Mouse (Mus musculus) neural tube, embryonic 11.5 days (tissue): Measurements from ENCODE around the gene Gm10447. TPM values are rescaled to one million over a fixed set of nuclear protein-coding genes. Genes with fewer than 3 reads are reported as not detected.

Experiments
- ATAC-seq: fragments of 200-750 bp; cut with Nextera tagmentation; 2 replicates; pipeline ENCODE4 v1.8.0; 2017; ENCODE audit warnings: moderate number of reproducible peaks, mild to moderate bottlenecking, moderate TSS enrichment, moderate library complexity; ENCODE audit not compliant: insufficient read depth, low FRiP score, low TSS enrichment
- DNase-seq: peaks from one replicate; pipeline ENCODE4 v3.0.0-alpha.2; 2015; ENCODE audit warnings: low spot score
- H3K27ac ChIP-seq: fragments of 300-500 bp; sonication (generic); 2 replicates; pipeline ENCODE4 v1.5.1; 2014; ENCODE audit warnings: low read depth, mild to moderate bottlenecking, low read length
- H3K27me3 ChIP-seq: fragments of 300-500 bp; sonication (generic); 2 replicates; pipeline ENCODE4 v1.6.1; 2014; ENCODE audit warnings: mild to moderate bottlenecking, low read length, mixed read lengths; ENCODE audit not compliant: control insufficient read depth, insufficient read depth
- H3K36me3 ChIP-seq: fragments of 300-500 bp; sonication (generic); 2 replicates; pipeline ENCODE4 v1.6.1; 2014; ENCODE audit warnings: mild to moderate bottlenecking, low read length, moderate library complexity, mixed read lengths; ENCODE audit not compliant: control insufficient read depth, insufficient read depth
- H3K4me1 ChIP-seq: fragments of 300-500 bp; sonication (generic); 2 replicates; pipeline ENCODE4 v1.6.1; 2014; ENCODE audit warnings: low read length, mixed read lengths; ENCODE audit not compliant: control insufficient read depth, insufficient read depth
- H3K4me2 ChIP-seq: fragments of 300-500 bp; sonication (generic); 2 replicates; pipeline ENCODE4 v1.6.1; 2014; ENCODE audit warnings: low read depth, mild to moderate bottlenecking, moderate library complexity
- H3K4me3 ChIP-seq: fragments of 300-500 bp; sonication (generic); 2 replicates; pipeline ENCODE4 v1.5.1; 2014; ENCODE audit warnings: low read depth, low read length
- H3K9ac ChIP-seq: fragments of 300-500 bp; sonication (generic); 2 replicates; pipeline ENCODE4 v1.6.1; 2014; ENCODE audit warnings: mild to moderate bottlenecking, low read length
- H3K9me3 ChIP-seq: fragments of 300-500 bp; sonication (generic); 2 replicates; pipeline ENCODE4 v1.6.1; 2016; ENCODE audit warnings: low read length; ENCODE audit not compliant: control insufficient read depth
- WGBS: fragments of 180-500 bp; shearing (Covaris S2); extraction: QIAGEN DNeasy Blood & Tissue Kit; methylation state at CpG from one replicate; pipeline ENCODE4 v1.1.7; 2014; 5-methylcytosine and 5-hydroxymethylcytosine counted together
- polyA plus RNA-seq: library from polyadenylated mRNA; unstranded; fragments of >200 nt; fragmentation: Nextera tagmentation; extraction: Ambion mirVana; gene quantifications from 2 replicates; pipeline ENCODE4 v1.2.1, GENCODE M21; 2014

The Gm10447 gene
- polyA plus RNA-seq, 1 experiment from 2014 or later: not detected

DNA sequence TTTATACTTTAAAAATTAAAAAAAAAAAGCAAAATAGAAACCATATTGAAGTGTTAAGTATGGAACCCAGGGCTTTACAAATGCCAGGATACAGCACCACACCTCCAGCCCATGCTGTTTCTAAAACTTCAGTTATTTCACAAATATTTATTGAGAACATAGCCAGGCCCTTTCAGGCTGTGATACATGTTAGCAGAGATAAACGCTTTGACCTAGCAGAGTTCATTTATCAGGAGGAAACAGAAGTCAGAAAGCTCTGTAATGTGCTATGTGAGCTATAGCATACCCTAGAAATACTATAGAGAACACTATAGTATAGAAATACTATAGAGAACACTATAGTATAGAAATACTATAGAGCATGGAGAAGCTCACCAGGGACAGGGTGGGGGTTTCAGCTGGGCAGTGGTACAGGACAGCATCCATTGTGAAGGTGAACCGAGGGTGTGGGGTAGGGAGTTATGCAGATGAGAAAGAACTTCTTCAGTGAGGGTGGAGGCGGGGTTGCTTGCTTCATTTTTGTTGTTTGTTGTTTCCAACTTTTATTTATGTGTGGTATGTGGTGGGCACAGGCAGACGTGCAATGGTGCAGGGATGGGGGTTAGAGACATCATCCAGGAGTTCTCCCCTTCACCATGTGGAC, 24.3 kb upstream of the Gm10447 start:
- Histone ChIP-seq H3K36me3 (no peaks in the 10 kb centered on the region), H3K9me3 (no peaks in the 10 kb centered on the region), H3K4me3 (no peak overlapping the region), H3K4me1 (peaks cover 4% of the 10 kb centered on the region), H3K9ac (no peak overlapping the region), H3K27me3 (peaks cover 47% of the 10 kb centered on the region), H3K27ac (no peak overlapping the region), H3K4me2 (no peak overlapping the region)
- 65% methylated on average over 4 of the region's 4 CpGs for WGBS
- no peak for DNase-seq
- ATAC-seq: no peak

DNA sequence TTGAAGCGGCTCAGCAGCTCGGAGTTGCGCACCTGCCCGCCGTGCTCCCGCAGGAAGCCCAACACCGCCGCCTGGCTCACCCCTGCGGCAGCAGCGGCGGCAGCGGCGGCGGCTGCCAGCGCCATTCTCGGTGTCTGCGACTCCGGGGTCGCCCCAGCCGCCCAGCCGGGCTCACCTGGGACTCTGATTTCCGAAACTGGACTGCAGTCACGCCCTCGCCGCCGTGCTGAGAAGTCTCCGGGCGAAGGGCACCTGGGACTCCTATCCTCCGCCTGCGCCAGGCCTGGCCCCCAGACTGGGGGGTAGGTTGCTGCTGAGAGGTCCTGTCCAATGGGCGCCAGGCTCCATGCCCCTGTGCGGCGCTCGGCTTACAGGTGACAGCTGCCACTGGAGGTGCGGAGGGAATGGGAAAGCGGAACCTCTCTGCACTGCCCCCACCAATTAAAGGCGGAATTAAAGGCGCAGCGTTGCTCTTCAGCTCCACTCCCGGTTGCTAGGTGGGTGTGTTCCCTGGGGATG, 22.9 kb upstream of the Gm10447 start, which contains the start of the genes Gm9945 and Sowaha:
Gene Gm9945, plus strand, starts transcription at position 384 of the 519 bp plus-strand sequence.
Gene Sowaha, minus strand, starts transcription at position 492 of the 519 bp plus-strand sequence.
- Histone ChIP-seq H3K27me3 (peaks cover 48% of the 10 kb centered on the region), H3K27ac (no peak within 1 kb of the TSS), H3K9ac (peak within 1 kb of the TSS; percentile 32; the same call in 1 of the 2 replicates), H3K9me3 (no peaks in the 10 kb centered on the region), H3K36me3 (no peaks in the 10 kb centered on the region), H3K4me2 (peak within 1 kb of the TSS; percentile 44), H3K4me1 (peaks cover 4% of the 10 kb centered on the region), H3K4me3 (peak within 1 kb of the TSS; percentile 35)
- ATAC-seq (no peak; the same call in 1 of the 2 replicates), DNase-seq (peak; percentile 41)
- WGBS: 3% methylated on average over 40 of the region's 40 CpGs

DNA sequence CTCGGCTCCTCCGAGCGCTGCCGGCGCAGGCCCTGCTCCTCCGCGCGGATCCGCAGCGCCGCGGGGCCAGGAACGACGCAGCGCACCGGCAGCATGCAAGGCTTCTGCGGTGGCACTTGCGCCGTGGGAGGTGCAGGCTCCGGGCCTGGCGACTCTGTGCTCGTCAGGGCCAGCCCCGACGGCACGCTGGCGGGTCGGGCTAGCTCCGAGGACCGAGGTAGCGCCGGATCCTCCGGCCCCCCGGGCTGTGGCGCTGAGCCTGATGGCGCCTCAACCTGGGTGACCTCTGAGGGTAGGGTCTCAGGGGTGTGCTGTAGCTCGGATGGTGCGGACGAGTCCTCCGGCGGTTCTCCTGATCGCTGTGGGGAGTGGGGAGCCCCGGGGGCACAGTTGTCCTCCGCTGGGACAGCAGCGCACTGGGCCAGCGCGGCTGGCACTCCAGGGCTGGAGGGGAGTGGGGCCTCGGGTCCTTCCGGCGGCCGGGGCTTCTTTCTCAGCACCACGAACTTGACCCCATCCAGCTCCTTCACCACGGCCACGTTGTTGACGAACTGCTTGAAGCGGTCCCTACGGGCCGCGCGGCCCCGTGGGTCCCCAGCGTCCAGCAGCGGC, 22.4 kb upstream of the Gm10447 start:
- 1% methylated on average over 62 of the region's 62 CpGs for WGBS
- Histone ChIP-seq H3K4me2 (peak overlapping the region; percentile 44), H3K4me3 (peak overlapping the region; percentile 35), H3K36me3 (no peaks in the 10 kb centered on the region), H3K9me3 (no peaks in the 10 kb centered on the region), H3K9ac (peak overlapping the region; percentile 32; the same call in 1 of the 2 replicates), H3K27me3 (peaks cover 48% of the 10 kb centered on the region), H3K27ac (no peak overlapping the region), H3K4me1 (peaks cover 4% of the 10 kb centered on the region)
- DNase-seq: peak; percentile 43
- no peak for ATAC-seq

DNA sequence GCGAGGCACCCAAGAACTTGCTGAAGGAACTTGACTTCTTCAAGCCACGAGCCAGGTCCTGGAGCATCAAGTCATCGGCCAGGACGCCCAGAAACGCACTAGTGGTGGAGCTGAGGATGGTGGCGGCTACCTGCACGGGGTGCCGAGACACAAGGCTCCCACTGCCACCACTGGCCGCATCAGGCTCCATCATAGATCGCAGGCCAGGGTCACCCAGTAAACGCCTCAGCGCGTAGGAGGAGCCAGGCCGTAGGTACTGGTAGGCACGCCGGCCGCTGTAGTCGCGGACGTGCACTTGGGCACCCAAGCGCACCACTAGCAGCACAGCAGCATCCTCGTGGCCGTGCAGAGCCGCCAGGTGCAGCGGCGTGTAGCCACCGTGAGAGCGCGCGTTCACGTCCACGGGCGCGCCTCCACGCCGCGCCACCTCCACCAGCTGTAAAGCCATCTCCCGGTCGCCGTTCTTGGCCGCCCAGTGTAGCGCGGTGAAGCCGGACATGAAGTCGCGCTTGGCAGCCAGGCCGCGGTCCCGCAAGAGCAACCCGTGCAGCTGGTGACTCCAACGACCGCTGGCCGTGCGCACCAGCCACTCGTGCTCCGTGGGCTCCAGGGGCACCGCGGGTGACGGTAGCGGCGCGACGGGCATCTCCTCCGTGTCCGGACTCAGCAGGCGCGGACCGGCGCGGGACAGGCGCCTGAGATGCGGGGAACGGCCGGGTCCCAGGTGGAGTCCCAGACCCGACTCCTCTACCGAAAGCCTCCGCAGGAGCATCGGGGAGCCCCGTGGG, 21.7 kb upstream of the Gm10447 start:
- Histone ChIP-seq H3K9ac (peak overlapping the region; percentile 32; the same call in 1 of the 2 replicates), H3K9me3 (no peaks in the 10 kb centered on the region), H3K4me1 (peaks cover 4% of the 10 kb centered on the region), H3K27me3 (peaks cover 51% of the 10 kb centered on the region), H3K4me2 (peak overlapping the region; percentile 44), H3K4me3 (peak overlapping the region; percentile 35), H3K36me3 (no peaks in the 10 kb centered on the region), H3K27ac (no peak overlapping the region)
- ATAC-seq: no peak
- DNase-seq: peak; percentile 43
- 5% methylated on average over 69 of the region's 79 CpGs for WGBS

DNA sequence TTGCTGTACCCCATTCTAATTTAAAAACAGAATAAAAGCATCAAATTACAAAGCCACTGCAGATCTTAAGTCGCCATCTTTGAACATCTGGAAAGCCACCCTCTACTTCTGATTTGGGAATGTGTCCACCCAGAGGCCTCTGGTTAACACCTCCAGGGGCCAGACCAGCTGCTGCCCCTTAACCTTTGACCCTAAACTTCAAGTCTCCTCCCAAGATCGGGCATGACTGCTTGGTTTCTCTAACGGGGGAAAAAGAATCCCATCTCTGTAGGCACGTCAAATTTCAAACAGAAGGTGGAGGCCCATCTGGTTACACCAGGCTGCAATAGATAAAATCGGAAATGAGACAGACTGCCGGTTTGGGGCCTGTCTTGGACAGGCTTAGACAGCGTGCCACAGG, 20.9 kb upstream of the Gm10447 start:
- H3K9me3 ChIP-seq: no peaks in the 10 kb centered on the region
- DNase-seq (no peak), ATAC-seq (no peak)
- H3K9ac ChIP-seq: no peak overlapping the region
- H3K36me3 ChIP-seq: no peaks in the 10 kb centered on the region
- H3K4me3 ChIP-seq: no peak overlapping the region
- no peak overlapping the region for H3K4me2 ChIP-seq
- peaks cover 51% of the 10 kb centered on the region for H3K27me3 ChIP-seq
- 36% methylated on average over 7 of the region's 7 CpGs for WGBS
- H3K27ac ChIP-seq: no peak overlapping the region
- peaks cover 4% of the 10 kb centered on the region for H3K4me1 ChIP-seq

DNA sequence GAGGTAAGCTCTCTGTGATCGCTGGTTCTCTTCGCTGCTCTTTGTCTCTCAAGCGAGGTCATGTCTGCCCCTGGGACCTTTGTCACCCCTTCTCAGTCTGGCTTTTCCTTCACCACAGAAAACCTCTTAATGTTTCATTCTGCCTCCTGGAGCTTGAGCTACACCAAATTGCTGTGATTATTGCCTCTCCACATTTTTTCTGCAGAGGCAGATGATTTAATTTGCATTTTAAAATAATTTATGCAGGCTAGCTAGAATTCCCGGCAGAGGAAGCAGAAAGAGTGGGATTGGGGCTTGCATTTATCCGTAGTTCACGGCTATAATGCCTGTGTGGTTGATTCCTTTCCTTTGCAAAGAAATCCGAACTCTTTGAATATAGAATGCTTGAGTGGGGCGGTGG, 18.7 kb upstream of the Gm10447 start:
- no peak for DNase-seq
- no peak overlapping the region for H3K4me3 ChIP-seq

DNA sequence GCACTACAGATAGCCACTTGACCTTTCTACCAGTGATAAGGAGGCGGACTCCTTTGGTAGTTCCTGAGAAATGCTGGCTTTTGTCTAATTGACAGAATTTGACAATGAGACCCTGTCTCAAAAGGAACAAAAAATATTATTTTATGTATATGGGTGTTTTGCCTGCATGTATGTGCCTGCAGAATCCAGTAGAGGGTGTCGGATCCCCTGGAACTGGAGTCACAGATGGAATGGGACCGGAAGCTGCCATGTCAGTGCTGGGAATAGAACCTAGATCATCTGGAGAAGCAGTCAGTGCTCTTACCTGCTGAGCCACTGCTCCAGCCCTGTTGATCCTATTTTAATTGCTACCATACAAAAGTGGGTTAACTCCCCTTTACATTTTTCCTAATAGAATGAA, 15.8 kb upstream of the Gm10447 start:
- no peak overlapping the region for H3K4me3 ChIP-seq
- no peaks in the 10 kb centered on the region for H3K9me3 ChIP-seq
- ATAC-seq (no peak), DNase-seq (no peak)
- H3K36me3 ChIP-seq: no peaks in the 10 kb centered on the region
- H3K27me3 ChIP-seq: peaks cover 19% of the 10 kb centered on the region
- H3K4me1 ChIP-seq: peaks cover 8% of the 10 kb centered on the region; the same call in 1 of the 2 replicates
- H3K4me2 ChIP-seq: no peak overlapping the region
- H3K27ac ChIP-seq: no peak overlapping the region
- WGBS: 79% methylated on average over 3 of the region's 3 CpGs
- H3K9ac ChIP-seq: no peak overlapping the region

More for the DNA sequence above, 18.7 kb upstream of the Gm10447 start:
- H3K4me1 ChIP-seq: peaks cover 4% of the 10 kb centered on the region
- no peaks in the 10 kb centered on the region for H3K36me3 ChIP-seq
- no peak for ATAC-seq
- peaks cover 48% of the 10 kb centered on the region for H3K27me3 ChIP-seq
- H3K4me2 ChIP-seq: no peak overlapping the region
- 33% methylated on average over 8 of the region's 8 CpGs for WGBS
- no peak overlapping the region for H3K27ac ChIP-seq
- no peaks in the 10 kb centered on the region for H3K9me3 ChIP-seq
- no peak overlapping the region for H3K9ac ChIP-seq

DNA sequence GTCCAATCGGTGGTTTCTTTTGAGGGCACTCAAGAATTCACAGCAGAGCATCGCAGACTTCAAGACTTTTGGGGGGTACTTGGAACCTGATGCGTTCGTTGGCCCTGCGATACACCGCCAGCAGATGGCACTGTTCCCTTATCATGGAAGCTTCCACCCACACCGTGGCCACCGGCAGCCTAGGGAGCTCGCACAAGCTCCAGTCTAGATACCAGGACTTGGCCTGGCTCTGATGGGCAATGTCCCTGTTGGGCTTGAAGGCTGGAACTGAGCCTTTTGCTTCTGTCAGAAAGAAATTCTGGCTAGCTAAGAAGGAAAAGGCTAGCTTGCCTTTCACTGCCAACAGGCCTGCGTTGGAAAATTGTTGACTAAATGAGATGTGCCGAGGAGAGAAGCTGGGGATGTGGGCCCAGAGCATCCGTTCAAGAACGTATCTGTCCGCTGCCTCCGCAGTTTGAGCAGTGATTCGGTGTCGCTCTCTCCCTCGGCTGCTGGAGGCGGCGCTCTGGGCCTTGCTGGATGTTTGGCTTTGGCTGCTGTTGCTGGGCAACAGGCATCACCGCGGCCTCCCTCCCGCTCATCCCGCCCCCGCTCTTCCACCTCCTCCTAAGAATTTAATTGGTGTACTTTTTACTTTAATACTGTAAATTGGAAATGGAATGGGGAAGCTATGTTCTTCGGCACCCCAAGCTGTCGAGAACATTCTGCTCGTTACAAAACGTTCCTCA, 13.2 kb upstream of the Gm10447 start, which contains the start of gene Gm9837:
Gene Gm9837, minus strand, starts transcription at position 512 of the 728 bp plus-strand sequence.
- H3K27me3 ChIP-seq: peaks cover 25% of the 10 kb centered on the region

More for the DNA sequence above, 13.2 kb upstream of the Gm10447 start, which contains the start of gene Gm9837:
- Histone ChIP-seq H3K4me1 (peaks cover 13% of the 10 kb centered on the region), H3K36me3 (no peaks in the 10 kb centered on the region), H3K9me3 (no peaks in the 10 kb centered on the region), H3K4me2 (peak within 1 kb of the TSS; percentile 36), H3K9ac (peak within 1 kb of the TSS; percentile 5; the same call in 1 of the 2 replicates), H3K27ac (no peak within 1 kb of the TSS), H3K4me3 (0 out of 2 replicates have a peak within 1 kb of the TSS, but pooled peaks have one; percentile 10)
- WGBS: 2% methylated on average over 29 of the region's 29 CpGs
- ATAC-seq: peak; percentile 71; the same call in 1 of the 2 replicates
- peak; percentile 91 for DNase-seq
